Mouse (Mus musculus): ENCODE data around the gene Gm5447.

- TF ChIP-seq USF2 (IDR thresholded peaks at IDR 0.05; ENCODE audit: borderline replicate concordance in 1 of 2, insufficient read depth in 1 of 2, low read depth in 1 of 2, low read length in 2 of 2) (no peak), CTCF (IDR thresholded peaks at IDR 0.05 in 2 of 3, conservative IDR thresholded peaks at IDR 0.05 in 1 of 3; ENCODE audit: control insufficient read depth in 1 of 3, insufficient read depth in 1 of 3, low read depth in 2 of 3, low read length in 3 of 3, poor library complexity in 1 of 3, severe bottlenecking in 1 of 3) (no peak)
Observed at GRCm38 (mm10) chr13:30947540-30947939, 26.5 kb upstream of the Gm5447 start, which contains the start of gene Hus1b.

Measured in MEL (cell line).